Mouse (Mus musculus) limb, embryonic 14.5 days (tissue): ENCODE measurements at regions not wholly inside any gene's neighbourhood (a gene's known extent, or its start where the extent isn't known, plus 50 kb on each side); places are given as distances from the start of the nearest gene placed in this dataset.

Source experiments
- ATAC-seq: fragments of 200-750 bp; cut with Nextera tagmentation; 2 replicates; pipeline ENCODE4 v1.8.0; 2017; ENCODE audit warnings: low read depth, moderate number of reproducible peaks, moderate TSS enrichment; ENCODE audit not compliant: low FRiP score
- DNase-seq: peaks from one replicate; pipeline ENCODE4 v3.0.0-alpha.2; 2015; ENCODE audit warnings: low spot score
- H3K27ac ChIP-seq: fragments of 300-500 bp; sonication (generic); replicated peaks from 2 replicates; pipeline ENCODE4 v1.5.1; 2014; ENCODE audit warnings: low read depth, mild to moderate bottlenecking, low read length, moderate library complexity, mixed read lengths
- H3K27me3 ChIP-seq: fragments of 300-500 bp; sonication (generic); 2 replicates; pipeline ENCODE4 v1.6.1; 2014; ENCODE audit warnings: low read length, mixed read lengths; ENCODE audit not compliant: control insufficient read depth, insufficient read depth
- H3K36me3 ChIP-seq: fragments of 300-500 bp; sonication (generic); 2 replicates; pipeline ENCODE4 v1.6.1; 2014; ENCODE audit warnings: mild to moderate bottlenecking, low read length, moderate library complexity, mixed read lengths; ENCODE audit not compliant: control insufficient read depth, insufficient read depth
- H3K4me1 ChIP-seq: fragments of 300-500 bp; sonication (generic); 2 replicates; pipeline ENCODE4 v1.6.1; 2014; ENCODE audit warnings: antibody characterized with exemption, low read length, mixed read lengths; ENCODE audit not compliant: control insufficient read depth, insufficient read depth
- H3K4me2 ChIP-seq: fragments of 300-500 bp; sonication (generic); replicated peaks from 2 replicates; pipeline ENCODE4 v1.6.1; 2014; ENCODE audit warnings: low read depth, mild to moderate bottlenecking, low read length, moderate library complexity; ENCODE audit not compliant: severe bottlenecking
- H3K4me3 ChIP-seq: fragments of 300-500 bp; sonication (generic); replicated peaks from 2 replicates; pipeline ENCODE4 v1.5.1; 2014; ENCODE audit warnings: low read length
- H3K9ac ChIP-seq: fragments of 300-500 bp; sonication (generic); 2 replicates; pipeline ENCODE4 v1.6.1; 2014; ENCODE audit warnings: mild to moderate bottlenecking, low read depth, low read length, moderate library complexity; ENCODE audit not compliant: severe bottlenecking
- H3K9me3 ChIP-seq: fragments of 300-500 bp; sonication (generic); 2 replicates; pipeline ENCODE4 v1.6.1; 2016; ENCODE audit warnings: low read length; ENCODE audit not compliant: control insufficient read depth
- POLR2A ChIP-seq: fragments of 200-500 bp; IDR thresholded peaks from 2 replicates; pipeline ENCODE4 v1.8.0; 2012; ENCODE audit warnings: inconsistent platforms, mild to moderate bottlenecking, moderate library complexity, borderline replicate concordance; ENCODE audit not compliant: insufficient read depth, insufficient read length; ENCODE audit errors: extremely low read depth
- WGBS: fragments of 180-500 bp; shearing (Covaris S2); extraction: QIAGEN DNeasy Blood & Tissue Kit; methylation state at CpG from one replicate; pipeline ENCODE4 v1.1.7; 2014; 5-methylcytosine and 5-hydroxymethylcytosine counted together

DNA sequence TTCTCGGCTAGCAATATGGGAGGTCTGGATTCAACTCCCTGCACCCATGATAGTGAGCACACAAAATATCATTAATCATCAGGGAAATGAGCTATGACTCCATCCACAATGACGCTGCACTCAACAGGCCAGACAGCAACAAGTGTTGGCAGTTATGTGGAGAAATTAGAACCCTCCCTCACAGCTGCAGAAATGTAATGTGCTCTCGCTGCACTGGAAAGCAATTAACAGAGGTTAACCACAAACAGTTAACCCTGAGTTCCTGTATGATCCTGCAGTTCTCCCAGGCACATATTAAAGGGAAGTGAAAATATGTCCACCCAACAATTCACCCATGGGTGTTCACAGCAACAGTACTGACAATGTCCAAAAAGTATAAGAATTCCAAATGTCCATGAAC is 54.0 kb upstream of the Jade2 start:
- no peak for DNase-seq
- no peak overlapping the region for H3K4me3 ChIP-seq
- H3K4me2 ChIP-seq, result no peak overlapping the region
- 46% methylated on average over 3 of the region's 3 CpGs for WGBS
- no peak for TF ChIP-seq POLR2A
- H3K27me3 ChIP-seq, result no peaks in the 10 kb centered on the region
- H3K36me3 ChIP-seq, result no peaks in the 10 kb centered on the region
- no peak overlapping the region for H3K9ac ChIP-seq
- no peak for ATAC-seq
- no peak overlapping the region for H3K27ac ChIP-seq
- no peaks in the 10 kb centered on the region for H3K9me3 ChIP-seq
- peaks cover 12% of the 10 kb centered on the region for H3K4me1 ChIP-seq

GRCm38 (mm10) chr11:51915656-51916032 is 51.8 kb upstream of the Cdkn2aipnl start:
- peaks cover 17% of the 10 kb centered on the region for H3K4me1 ChIP-seq
- no peak overlapping the region for H3K27ac ChIP-seq
- H3K4me3 ChIP-seq, result peak overlapping the region; percentile 11; the same call in 1 of the 2 replicates
- H3K27me3 ChIP-seq, result no peaks in the 10 kb centered on the region
- no peak for TF ChIP-seq POLR2A
- H3K36me3 ChIP-seq, result no peaks in the 10 kb centered on the region
- DNase-seq (no peak), ATAC-seq (no peak)
- H3K9ac ChIP-seq, result peak overlapping the region; percentile 32
- peak overlapping the region; percentile 47 for H3K4me2 ChIP-seq
- WGBS, result 13% methylated on average over 8 of the region's 8 CpGs
- H3K9me3 ChIP-seq, result no peaks in the 10 kb centered on the region

DNA sequence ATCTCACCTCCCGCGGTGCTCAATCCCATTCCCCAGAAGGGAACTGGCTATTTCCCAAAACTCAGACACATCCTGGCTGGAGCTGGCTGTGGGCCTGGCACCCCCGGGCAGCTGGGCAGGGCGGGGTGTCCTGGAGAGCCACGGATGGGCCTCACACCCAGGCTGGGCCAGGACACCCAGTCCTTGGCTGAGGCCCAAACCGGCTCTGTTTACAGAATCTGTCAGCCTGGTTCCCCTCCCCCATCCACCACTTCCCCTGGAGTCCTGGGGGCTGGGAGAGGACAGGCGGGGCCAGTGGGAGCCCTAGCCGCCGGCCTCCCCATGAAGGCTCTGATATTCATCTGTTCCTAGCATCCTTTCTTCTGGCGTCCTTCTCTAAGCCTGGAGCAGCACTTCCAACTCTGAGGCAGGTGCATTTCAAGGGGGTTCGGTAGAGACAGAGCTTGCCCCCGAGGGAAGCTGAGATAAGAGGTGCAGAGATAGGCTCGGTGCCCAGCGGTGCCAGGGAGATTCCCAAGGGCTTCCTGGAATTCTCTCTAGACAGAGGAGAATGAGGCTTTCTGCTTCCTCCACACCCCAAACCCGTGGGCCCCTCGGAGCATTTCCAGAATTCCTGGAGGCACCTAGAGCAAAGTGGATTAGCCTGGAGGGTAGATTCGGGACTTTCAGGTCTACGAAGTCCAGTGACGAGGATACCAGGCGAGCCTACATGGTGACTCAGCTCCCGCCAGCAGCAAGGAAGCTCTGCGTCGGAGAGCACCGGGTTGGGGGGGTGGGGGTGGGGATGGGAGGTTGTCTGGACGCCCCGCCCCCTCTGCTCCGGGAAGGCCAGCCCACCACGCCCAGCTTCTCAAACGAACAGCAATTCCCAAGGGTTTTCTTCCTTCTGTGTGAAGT is 51.2 kb upstream of the Cdkn2aipnl start:
- no peak overlapping the region for H3K27ac ChIP-seq
- H3K27me3 ChIP-seq, result no peaks in the 10 kb centered on the region
- peak overlapping the region; percentile 11 for H3K4me3 ChIP-seq
- peaks cover 17% of the 10 kb centered on the region for H3K4me1 ChIP-seq
- peak overlapping the region; percentile 47 for H3K4me2 ChIP-seq
- ATAC-seq (peak; percentile 57; the same call in 1 of the 2 replicates), DNase-seq (peak; percentile 62)
- TF ChIP-seq POLR2A, result no peak
- no peaks in the 10 kb centered on the region for H3K9me3 ChIP-seq
- under 1% methylated on average over 28 of the region's 29 CpGs for WGBS
- H3K36me3 ChIP-seq, result no peaks in the 10 kb centered on the region
- H3K9ac ChIP-seq, result peak overlapping the region; percentile 32
